Mouse (Mus musculus) thymus, postnatal 4 days (tissue): ENCODE results near the gene Klhl24.
"Not testable (repeated sequence)": the region's sequence is repeated elsewhere in the genome, so short reads cannot be mapped to it uniquely, and the experiment has no call there.

ENCODE experiments used
- DNase-seq: peaks from one replicate; pipeline ENCODE4 v3.0.0; 2021

The Klhl24 gene

GRCm38 (mm10) chr16:20097069-20097710 is at the start of gene Klhl24:
Gene Klhl24 (plus strand): TSS chr16:20097542.
- peak; percentile 89 for DNase-seq

GRCm38 (mm10) chr16:20052655-20053054 is 44.7 kb upstream of the Klhl24 start:
- DNase-seq, result no peak

GRCm38 (mm10) chr16:20072770-20073169 is 24.6 kb upstream of the Klhl24 start:
- DNase-seq, result no peak

- peak; percentile 10 for DNase-seq
Measured at GRCm38 (mm10) chr16:20076675-20077074, 20.7 kb upstream of the Klhl24 start.

- no peak for DNase-seq
Measured at GRCm38 (mm10) chr16:20080271-20080670, 17.1 kb upstream of the Klhl24 start.

- DNase-seq, result no peak
Measured at GRCm38 (mm10) chr16:20084623-20085022, 12.7 kb upstream of the Klhl24 start.

GRCm38 (mm10) chr16:20085250-20085905 is 12.0 kb upstream of the Klhl24 start:
- DNase-seq, result no peak

GRCm38 (mm10) chr16:20086976-20087375 is 10.4 kb upstream of the Klhl24 start:
- DNase-seq, result no peak

- DNase-seq, result no peak
Measured at GRCm38 (mm10) chr16:20089636-20090035, 7.7 kb upstream of the Klhl24 start.

GRCm38 (mm10) chr16:20090921-20091575 is 6.3 kb upstream of the Klhl24 start:
- DNase-seq, result no peak

- peak; percentile 37 for DNase-seq
Measured at GRCm38 (mm10) chr16:20095966-20096365, 1.4 kb upstream of the Klhl24 start.

- peak; percentile 91 for DNase-seq
Measured at GRCm38 (mm10) chr16:20097711-20098374, 501 bp downstream of the Klhl24 start.

- no peak for DNase-seq
Measured at GRCm38 (mm10) chr16:20098375-20098727, 1.0 kb downstream of the Klhl24 start.

GRCm38 (mm10) chr16:20098866-20099629 is 1.7 kb downstream of the Klhl24 start:
- peak; percentile 46 for DNase-seq

- no peak for DNase-seq
Measured at GRCm38 (mm10) chr16:20106996-20107395, 9.7 kb downstream of the Klhl24 start.

- DNase-seq, result peak; percentile 17
Measured at GRCm38 (mm10) chr16:20108961-20109360, 11.6 kb downstream of the Klhl24 start.

GRCm38 (mm10) chr16:20112649-20113048 is 15.3 kb downstream of the Klhl24 start:
- no peak for DNase-seq

- no peak for DNase-seq
Measured at GRCm38 (mm10) chr16:20116069-20116468, 18.7 kb downstream of the Klhl24 start.

GRCm38 (mm10) chr16:20126319-20126883 is 29.1 kb downstream of the Klhl24 start:
- not testable (repeated sequence) for DNase-seq

- no peak for DNase-seq
Measured at GRCm38 (mm10) chr16:20130397-20130796, 33.1 kb downstream of the Klhl24 start.

- DNase-seq, result peak; percentile 92
Measured at GRCm38 (mm10) chr16:20140772-20141531, 43.6 kb downstream of the Klhl24 start, which contains the start of gene Yeats2. Gene Yeats2 (plus strand): TSS chr16:20141063.

- no peak for DNase-seq
Measured at GRCm38 (mm10) chr16:20144568-20144967, 47.2 kb downstream of the Klhl24 start.
